Mouse (Mus musculus) cerebellum, adult 11-12 months (tissue): ENCODE data around the gene Exoc2.

Experiments used
- DNase-seq: peaks from one replicate; pipeline ENCODE4 v3.0.0; 2022

The Exoc2 gene

DNA sequence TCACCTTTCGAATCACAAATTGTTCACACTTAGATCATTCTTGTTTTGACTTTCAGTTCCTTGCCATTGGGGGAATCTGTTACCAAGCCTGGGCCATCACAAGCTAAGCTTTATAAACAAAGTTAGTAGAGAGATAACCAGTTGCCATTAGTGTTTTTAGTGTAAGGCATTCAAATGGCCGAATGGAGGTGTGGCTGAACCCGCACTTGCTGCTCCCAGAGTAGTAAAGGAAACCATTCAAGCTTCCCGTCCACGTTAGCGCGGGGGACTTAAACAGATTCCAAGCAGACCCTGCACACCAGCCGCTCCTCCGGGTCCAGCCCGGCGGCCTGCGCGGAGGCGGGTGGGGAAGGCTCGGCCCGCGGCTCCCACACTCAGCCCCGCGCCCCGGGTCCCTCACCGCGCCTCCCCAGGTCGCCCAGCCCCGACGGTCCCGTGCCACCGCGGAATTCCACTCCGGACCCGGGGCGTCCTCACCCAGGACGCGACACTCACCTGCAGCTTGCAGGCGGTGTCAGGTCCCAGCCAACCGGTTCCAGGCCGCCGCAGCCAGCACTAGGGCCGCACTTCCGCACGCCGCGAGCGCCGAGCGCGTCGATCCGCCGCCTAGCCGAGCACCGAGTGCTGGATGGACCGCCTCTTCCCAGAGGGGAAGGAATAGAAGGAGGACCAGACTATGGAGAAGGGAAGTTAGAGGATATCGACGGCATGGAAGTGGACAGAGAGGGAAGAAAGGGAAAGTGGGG, at the start of gene Exoc2, which contains the start of gene Gm5447:
Exoc2 (minus strand) TSS at position 593 of the 746 bp plus-strand sequence.
Gm5447 (plus strand) TSS at position 704 of the 746 bp plus-strand sequence.
- DNase-seq = peak; percentile 81

DNA sequence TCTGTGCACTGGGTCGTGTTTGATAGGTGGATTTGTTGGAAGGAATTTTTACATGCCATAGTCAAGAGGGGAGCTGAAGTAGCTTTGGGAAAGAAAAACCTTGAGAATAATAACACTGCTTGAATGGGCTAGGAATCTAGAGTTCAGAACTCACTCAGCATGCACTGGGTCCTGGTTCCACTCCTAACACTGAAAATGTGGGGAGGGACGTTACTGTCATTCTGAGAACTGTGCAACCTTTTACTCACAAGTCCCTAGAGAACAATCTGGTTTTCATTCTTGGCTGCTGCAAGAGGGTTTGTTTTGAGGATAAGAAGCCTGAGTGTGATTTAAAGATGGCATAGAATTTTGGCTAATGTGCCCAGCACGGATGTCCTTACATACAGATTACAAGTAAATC, 49.8 kb upstream of the Exoc2 start:
- no peak for DNase-seq

DNA sequence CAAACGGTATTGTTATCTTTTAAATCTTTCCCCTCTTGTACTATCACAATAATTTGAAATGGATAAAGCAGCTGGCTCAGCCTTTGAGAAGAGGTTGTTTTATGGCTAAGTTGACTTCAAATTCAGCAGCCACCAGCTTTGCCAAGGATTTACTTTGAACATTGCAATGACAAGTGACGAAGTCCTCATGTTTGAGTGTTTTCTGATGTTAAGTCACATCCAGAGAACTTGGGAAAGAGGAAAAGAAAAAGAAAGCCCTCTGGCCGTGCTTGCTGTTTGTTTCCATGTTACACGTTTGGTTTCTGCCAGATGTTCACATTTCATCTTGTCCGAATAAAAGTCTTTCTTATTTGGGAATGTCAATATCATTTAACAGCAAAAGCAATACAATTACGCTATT, 48.0 kb upstream of the Exoc2 start:
- DNase-seq = no peak

DNA sequence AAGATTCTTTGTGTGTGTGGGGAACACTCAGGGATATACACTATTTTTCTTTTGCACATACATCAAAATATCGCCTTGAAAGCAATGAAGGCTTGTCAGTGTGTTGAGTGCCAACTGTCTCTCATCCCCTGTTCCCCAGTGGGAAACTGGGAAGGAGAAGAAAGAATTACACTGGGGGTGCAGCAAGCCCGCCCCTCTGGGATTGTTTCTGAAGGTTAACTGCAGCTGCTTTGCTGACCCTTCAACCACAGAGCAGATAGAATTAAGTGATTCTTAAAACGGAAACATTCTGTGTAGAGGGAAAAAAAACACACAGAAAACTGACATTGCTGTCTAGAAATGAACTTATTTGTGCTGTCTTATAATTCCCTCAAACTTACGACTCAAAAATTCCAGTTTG, 47.6 kb upstream of the Exoc2 start:
- no peak for DNase-seq

DNA sequence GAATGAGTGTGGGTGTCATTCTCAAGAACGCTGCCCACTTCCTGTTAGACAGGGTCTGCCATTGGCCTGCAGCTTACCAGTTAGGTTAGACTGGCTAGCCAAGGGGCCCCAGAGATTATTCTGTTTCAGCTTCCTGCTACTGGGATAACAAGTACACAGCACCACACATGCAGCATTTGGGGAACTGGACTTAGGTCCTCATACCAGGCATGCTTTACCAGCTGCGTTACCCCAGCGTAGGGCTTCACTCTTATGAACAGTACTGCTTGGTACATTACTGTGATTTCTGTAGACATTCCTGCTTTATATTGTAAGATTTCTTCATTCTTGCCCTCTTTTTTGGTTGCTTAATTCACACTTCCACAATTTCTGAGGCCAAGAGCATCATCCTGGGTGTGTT, 43.7 kb upstream of the Exoc2 start:
- no peak for DNase-seq

DNA sequence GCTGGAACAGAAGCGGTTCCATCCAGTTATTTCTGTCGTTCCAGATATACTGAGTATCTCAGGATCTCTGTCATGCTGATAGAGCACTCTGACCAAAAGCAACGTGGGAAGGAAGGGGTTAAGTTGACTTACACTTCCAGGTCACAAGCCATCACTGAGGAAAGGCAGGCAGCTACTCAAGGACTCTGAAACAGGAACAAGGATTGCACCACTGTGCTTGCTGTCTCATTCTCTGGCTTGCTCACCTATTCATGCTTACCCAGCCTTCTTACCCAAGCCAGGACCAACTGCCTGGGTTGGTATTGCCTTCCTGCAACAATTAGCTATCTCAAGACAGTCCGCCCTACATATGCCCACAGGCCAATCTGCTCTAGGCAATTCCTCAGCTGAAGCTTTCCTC, 31.1 kb upstream of the Exoc2 start:
- no peak for DNase-seq

DNA sequence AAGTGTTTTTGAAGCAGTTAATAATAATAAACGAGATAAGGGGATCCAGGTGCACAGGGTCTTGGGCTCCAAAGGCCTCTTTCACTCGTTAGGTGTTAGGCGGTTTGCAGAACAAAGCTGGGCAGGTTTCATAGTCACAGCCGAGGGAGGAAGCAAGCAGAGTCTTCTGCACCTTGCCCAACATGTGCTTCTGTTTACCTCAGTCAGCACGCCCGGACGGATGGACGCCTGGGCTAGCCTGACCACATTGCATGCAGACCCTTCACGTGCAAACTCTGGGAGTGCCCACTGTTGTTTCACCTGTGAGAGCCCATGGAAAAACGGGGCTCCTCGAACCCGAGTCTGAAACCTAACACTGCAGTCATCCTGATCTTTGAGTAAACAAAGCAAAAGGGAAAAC, 30.6 kb upstream of the Exoc2 start:
- no peak for DNase-seq

DNA sequence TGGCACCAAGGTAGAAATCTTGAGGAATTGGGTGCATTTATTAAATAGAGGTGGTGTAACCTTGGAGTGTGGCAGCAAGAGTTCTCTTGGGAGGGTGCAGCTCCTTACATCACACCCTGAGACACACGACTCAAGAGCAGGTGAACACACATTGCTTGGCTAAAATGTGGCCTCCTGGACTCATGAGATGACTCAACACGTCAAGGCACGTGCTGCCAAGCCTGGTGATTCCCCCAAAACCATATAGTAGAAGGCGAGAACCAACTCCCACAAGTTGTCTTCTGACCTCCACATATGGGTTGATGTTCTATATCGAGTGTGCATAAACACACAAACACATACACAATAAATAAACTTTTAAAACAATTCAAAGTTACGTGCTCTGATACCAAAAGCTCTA, 25.9 kb upstream of the Exoc2 start:
- no peak for DNase-seq

DNA sequence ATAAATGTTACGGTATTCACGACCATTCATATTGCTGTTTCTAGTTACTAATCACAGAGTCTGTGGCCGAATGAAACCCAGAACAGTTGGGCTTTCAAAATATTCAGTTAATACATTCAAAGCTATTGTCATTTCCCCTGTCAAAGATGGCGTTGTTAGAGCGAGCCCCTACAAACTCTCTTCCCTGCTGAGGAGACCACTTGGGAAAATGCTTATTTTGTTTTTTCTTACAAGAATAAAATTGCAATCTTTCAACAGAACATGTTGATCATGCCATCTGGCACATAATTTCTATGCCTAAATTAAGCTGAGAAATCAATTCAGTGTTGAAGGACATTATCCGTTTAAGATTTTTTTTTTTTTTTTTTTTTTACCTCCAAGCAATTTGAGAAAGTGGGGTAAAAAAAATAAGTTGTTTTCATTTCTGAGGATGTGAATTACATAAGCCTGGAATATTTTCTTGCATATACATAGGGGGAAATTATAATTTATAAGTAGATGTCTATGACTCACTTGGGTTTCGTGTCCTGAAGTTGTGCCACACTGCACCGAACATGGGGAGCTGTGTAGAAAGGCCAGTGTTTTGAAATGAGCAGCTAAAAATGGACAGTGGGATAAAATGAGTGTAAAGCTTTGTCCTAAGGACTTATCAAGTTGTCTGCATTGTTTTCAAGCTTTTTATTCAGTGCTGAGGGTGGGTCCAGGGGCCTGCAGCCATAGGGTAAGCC, 23.8 kb upstream of the Exoc2 start:
- no peak for DNase-seq

DNA sequence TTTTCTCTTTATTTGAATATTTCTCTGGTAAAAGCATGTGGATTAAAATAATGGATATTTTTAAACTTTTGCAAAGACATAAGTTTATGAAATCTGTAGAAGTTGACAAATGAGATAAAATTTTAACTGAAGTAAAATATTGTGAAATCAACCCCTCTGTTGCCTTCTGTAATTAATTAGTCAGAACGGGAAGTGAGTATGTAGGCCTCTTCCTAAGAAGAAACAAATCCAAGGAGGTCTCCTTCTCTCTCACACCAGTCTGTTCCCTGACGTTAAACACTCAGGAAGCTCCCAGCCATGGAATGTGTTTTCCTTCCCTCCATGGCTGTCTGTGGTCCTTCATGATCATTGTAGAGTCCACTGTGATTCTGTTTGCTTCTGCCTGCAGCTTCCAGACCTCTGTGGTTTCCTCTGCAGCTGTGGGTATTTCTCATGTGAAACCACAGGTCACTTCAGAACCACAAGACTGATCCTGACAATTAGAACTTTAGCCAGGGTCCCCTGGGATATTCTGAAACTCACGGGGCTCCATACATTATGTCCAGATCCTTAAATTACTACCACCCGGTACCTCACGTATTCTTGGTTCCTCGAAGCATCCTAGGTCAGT, 20.5 kb upstream of the Exoc2 start:
- DNase-seq = no peak

DNA sequence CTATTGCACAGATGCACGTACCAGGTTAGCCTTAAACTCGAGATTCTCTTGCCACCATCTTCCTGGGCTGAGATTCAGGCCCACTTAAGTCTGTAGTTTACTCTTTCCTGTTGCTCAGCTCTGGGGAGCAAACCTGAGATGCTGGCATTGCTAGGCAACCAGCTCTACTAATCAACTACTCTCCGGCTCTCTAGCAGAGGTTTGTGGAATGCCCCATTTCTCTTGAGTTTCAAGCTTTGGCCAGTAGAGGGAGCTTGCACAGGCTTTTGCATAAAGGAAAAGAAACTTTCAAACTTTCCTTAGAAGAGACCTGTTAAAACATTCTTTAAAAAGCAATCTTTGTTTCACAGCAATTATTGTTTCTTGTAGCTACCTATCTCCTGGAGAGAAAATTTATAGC, 19.9 kb upstream of the Exoc2 start:
- no peak for DNase-seq

DNA sequence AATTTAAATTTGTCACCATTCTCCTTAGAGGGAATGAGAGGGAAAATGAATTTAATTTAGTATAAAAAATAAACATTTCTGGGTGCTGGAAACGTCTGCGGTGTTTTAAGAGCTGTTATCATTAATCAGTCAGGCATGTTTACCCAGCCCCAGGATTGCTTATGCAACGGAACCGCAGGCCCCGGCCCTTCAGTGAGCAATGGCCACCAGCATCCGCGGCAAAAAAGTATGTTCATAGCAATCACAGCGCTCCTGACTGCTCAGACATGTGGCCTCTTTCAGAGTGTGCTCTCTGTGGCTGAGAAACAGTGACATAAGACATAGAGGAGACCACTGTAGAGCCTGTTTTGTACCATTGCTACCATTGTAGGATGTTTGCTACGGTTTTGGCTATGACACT, 16.3 kb upstream of the Exoc2 start:
- DNase-seq = no peak

DNA sequence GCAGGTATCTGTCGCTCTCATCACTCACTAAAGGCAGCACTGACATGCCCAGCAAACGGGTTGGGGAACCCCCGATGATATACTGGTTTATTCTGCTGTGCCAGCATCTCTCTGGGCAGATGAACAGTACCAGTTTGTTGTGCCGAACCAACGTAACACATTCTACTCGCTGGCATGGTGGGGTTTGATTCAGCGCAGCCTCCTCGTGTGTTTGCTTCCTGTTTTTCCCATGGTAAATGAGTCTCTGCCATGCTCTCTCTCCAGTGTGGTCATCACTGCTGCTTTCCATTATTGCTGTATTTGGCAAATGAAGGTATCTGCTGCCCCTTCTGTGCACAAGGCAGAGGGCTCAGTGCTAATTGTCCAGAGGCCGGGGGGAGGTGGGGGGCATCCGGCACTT, 15.8 kb upstream of the Exoc2 start:
- DNase-seq = no peak

DNA sequence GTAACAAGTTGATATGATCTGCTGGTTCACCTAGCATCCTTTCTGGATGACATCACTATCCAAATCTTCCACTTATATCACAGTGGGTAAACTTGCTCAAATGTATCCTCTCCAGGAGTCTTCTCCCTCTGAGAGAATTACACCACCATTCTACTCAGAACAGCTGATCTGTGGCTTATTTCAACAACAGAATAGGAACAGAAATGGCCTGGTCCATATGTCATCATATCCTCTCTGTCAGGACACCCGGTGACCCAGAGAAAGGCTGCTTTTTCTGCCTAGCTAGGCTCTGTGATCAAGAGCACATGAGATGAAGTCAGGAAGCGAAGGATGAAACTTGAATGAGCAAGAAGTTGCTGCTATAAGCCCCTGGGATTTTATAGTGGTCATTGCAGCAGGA, 13.8 kb upstream of the Exoc2 start:
- DNase-seq = no peak

DNA sequence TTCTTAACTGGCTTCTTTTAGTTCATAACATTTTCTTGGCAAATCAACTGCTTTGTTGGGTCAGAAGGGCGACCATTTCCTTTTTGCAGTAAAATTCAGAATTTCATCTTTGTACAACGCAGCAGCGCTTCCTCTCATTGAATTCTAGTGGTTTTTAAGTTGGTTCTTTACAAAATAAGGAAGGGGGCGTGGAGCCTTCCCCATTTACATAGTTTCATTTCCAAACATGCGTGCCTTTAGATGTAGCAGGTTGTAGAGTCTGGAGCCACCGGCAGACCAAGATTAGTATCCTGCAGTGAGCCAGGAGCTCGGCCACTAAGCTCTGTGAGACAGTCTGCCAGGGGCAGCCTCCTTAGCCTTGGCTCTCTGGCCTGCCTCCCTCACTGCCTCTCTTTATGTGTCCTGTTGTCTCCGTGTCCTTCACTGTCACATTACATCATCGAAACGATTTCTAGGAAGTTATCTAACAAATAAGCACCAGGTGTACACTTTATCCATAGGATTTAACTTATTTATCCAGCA, 13.1 kb upstream of the Exoc2 start:
- DNase-seq = peak; percentile 33

DNA sequence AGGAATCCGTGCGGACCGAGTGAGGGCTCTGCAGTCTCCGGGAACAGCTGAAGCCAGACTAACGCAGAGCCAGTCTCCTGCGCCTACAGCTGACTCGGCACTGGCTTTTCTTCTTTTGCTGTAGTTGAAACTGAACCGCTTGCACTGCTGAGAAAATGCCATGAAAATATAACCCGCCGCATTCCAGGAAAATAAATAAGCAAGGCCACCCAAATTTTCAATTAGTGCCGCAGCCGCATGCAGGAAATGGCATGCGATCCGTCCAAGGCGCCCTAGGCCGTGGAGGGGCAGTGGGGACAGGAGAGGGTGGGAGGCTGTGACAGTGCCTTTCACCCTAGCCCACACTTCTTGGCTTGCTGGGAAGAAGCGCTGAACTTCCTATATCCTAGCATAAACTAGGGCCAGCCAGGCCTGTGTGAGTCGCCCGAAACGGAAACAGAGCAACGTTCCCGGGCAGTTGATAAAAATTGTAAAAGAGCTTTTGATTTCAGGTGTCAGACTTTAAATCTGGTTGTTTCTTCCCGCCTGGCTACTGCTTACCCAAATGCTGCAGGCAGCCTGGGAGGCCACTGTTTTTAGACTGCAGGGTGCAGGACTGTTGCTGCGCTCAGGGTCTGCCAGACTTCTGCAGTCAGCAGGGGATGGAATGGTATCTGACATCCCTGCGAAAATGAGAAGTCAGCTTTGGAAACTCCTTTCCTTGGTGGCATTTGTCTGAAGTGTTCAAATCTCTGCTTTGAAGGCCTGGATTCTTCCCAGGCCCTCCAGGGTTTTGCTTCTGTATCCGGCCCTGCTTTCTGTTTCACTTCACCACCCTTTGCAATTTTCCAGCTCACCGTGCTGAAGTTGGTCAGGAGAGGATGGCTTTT, 11.9 kb upstream of the Exoc2 start:
- DNase-seq = peak; percentile 71

DNA sequence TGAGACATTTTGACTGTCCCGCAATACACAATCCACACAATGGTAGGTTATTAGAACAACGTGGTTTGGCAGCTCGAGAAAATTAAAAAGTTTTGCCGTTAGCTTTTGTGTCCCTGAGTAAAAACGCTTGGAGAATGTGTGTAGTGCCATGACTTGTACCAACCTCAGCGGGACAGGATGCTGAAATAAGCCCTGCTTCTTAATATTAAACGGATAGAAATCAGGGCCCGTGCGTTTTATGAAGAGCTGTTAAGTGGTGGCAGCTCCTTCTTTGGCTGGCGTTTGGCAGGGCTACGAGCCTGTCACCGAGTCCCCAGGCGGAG, 11.3 kb upstream of the Exoc2 start:
- DNase-seq = no peak

DNA sequence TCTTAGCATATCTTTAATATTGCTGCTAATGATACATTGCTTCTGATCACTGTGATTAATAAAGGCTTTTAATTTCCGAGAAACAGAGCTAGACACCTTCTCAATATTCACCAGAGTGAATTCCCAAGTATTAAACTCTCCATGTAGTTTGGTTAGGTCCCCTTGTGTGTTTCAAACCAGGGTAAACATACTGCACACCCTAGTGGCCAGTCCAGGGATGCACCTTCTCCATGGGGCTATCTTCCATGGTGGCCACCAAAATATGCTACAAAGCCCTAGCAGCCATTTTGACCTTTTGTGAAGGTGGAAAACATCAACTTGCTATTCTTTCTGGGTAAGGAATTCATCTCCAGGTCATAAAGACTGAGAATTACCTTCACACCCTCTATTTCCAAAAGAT, 7.8 kb upstream of the Exoc2 start:
- DNase-seq = no peak

DNA sequence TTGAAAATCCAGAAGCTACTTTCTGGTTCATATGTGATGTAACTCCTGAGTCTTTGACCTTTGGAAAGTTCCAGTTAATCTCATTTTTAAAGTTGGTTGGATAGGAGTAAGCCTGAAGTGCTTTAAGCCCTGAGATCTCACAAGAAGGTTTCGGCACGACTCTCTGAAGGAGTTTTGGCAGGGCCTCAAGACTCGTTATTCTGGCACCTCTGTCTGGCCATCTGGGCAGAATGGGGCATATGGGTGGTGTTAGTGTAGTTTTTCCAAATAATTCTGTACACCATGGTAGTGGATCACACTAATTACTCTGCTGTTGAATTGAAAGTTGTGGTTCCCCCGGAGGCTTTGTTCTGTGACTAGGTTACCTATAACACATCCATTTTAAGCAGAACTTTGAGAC, 4.3 kb upstream of the Exoc2 start:
- no peak for DNase-seq

DNA sequence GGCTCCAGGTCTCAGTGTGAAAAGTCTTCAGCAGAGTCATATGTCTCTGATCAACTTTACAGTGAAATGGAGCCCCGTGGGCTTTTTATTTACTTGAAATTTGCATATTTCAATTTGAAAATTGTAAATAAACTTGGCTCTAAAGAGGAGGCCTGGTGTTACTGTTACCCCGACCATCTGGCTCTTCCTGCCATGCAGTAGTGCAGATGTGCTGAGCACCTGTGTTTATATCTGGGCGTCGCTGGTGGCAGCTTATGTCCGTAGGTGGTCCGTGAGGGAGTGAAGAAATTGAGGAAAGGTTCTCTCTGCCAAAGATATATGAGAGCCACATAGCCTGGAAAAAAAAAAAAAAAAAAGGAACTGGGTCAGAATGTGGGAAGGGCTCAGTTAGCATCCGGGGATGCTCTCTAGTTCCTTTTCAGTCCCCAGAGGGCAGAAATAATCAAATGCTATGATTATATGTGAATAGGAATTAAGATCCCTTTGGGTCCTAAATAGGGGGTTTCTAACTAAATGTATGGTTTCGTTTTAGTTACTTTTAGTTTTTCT, 2.7 kb upstream of the Exoc2 start:
- DNase-seq = no peak

DNA sequence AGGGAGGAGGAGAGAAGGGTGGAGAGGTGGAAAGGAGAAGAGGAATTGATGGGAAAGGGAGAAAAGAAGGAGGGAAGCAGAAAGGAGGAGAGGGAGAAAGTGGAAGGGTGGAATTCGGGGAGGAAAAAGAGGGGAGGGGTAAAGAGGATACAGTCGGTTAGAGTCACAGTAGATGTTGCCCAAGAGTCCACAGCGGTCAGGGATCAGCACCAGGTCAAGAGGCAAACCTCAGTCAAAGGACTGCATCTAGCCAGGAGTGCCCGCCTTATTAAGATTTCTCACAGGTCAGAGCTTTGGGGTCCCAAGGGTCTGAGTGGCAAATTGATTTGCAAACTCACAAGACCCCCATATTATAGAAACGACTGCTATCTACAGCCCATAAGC, 346 bp upstream of the Exoc2 start:
- no peak for DNase-seq

DNA sequence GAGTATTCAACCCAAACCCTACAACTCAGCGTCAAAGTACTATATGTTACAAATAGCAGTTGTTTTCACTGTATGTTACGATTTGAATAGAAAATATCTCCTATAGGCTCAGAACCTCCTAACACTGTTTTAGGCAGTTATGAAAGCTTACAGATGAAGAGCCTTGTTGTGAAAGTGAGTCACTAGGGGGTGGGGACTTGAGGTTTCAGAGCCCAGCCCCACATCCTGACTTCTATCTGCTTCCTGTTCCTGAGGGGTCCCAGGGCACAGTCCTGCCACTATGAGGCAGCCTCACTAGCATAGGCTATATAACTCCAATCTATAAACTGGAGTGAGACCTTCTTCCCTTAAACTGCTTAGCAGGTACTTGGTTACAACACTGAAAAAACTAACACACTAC, 1.8 kb downstream of the Exoc2 start:
- no peak for DNase-seq

DNA sequence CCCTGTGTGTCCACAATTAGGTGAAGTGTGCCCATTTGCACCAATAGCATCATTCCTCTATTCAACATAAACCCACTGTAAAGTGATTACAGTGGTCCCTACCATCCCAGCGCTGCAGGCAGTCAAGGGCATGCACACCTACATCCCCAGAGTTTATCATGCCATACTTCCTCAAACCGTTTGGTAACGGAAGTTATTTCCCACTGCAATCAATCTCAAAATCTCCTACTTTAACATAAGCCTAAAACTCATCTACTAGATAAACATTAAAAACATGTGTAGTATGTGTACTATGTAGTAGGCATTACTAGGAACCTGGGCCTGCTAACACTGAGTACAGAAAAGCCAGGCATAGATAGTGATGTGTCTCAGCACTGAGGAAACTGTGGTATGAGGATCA, 2.8 kb downstream of the Exoc2 start:
- DNase-seq = no peak
